Mouse (Mus musculus) midbrain, postnatal 0 days (tissue): ENCODE data around the gene Fbxo24. TPM values are rescaled to one million over a fixed set of nuclear protein-coding genes. Genes with fewer than 3 reads are reported as not detected.
A peak's percentile ranks its signal among the peaks of the same experiment; 100 is the strongest.

ENCODE experiments used
- ATAC-seq: fragments of 200-750 bp; cut with Nextera tagmentation; 2 replicates; pipeline ENCODE4 v1.8.0; 2017; ENCODE audit warnings: moderate number of reproducible peaks, mild to moderate bottlenecking, moderate TSS enrichment, moderate library complexity; ENCODE audit not compliant: low FRiP score
- DNase-seq: peaks from one replicate; pipeline ENCODE4 v3.0.0-alpha.2; 2015; ENCODE audit warnings: low spot score
- H3K27ac ChIP-seq: fragments of 300-500 bp; sonication (generic); 2 replicates; pipeline ENCODE4 v1.5.1; 2014; ENCODE audit warnings: low read depth, mild to moderate bottlenecking, low read length, mixed read lengths
- H3K27me3 ChIP-seq: fragments of 300-500 bp; sonication (generic); 2 replicates; pipeline ENCODE4 v1.6.1; 2014; ENCODE audit warnings: low read length, control low read depth, mixed read lengths; ENCODE audit not compliant: insufficient read depth
- H3K36me3 ChIP-seq: fragments of 300-500 bp; sonication (generic); 2 replicates; pipeline ENCODE4 v1.6.1; 2014; ENCODE audit warnings: low read length, control low read depth, mixed read lengths; ENCODE audit not compliant: insufficient read depth
- H3K4me1 ChIP-seq: fragments of 300-500 bp; sonication (generic); 2 replicates; pipeline ENCODE4 v1.6.1; 2014; ENCODE audit warnings: mild to moderate bottlenecking, control low read depth, antibody characterized with exemption, low read length, mixed read lengths; ENCODE audit not compliant: insufficient read depth
- H3K4me2 ChIP-seq: fragments of 300-500 bp; sonication (generic); 2 replicates; pipeline ENCODE4 v1.6.1; 2014; ENCODE audit warnings: low read depth, mild to moderate bottlenecking, low read length, mixed read lengths; ENCODE audit not compliant: poor library complexity, severe bottlenecking
- H3K4me3 ChIP-seq: fragments of 300-500 bp; sonication (generic); 2 replicates; pipeline ENCODE4 v1.5.1; 2014; ENCODE audit warnings: low read depth, mild to moderate bottlenecking, low read length, moderate library complexity
- H3K9ac ChIP-seq: fragments of 300-500 bp; sonication (generic); replicated peaks from 2 replicates; pipeline ENCODE4 v1.6.1; 2014; ENCODE audit warnings: mild to moderate bottlenecking, low read length, moderate library complexity, mixed read lengths; ENCODE audit not compliant: poor library complexity, severe bottlenecking
- H3K9me3 ChIP-seq: fragments of 300-500 bp; sonication (generic); 2 replicates; pipeline ENCODE4 v1.6.1; 2016; ENCODE audit warnings: low read length, control low read depth
- CTCF ChIP-seq: IDR thresholded peaks from 2 replicates; pipeline ENCODE4 v1.5.1; 2016; ENCODE audit warnings: antibody characterized with exemption, mild to moderate bottlenecking
- WGBS: fragments of 180-500 bp; shearing (Covaris S2); extraction: QIAGEN DNeasy Blood & Tissue Kit; methylation state at CpG from one replicate; pipeline ENCODE4 v1.1.7; 2014; 5-methylcytosine and 5-hydroxymethylcytosine counted together
- polyA plus RNA-seq: library from polyadenylated mRNA; unstranded; fragments of >200 nt; fragmentation: Nextera tagmentation; extraction: Ambion mirVana; gene quantifications from 2 replicates; pipeline ENCODE4 v1.2.1, GENCODE M21; 2015
- total RNA-seq: library from RNA; depleted of rRNA; stranded (reverse); fragments of >200 nt; gene quantifications from 2 replicates; pipeline ENCODE4 v1.2.3, GENCODE M21; 2014

The Fbxo24 gene
- total and polyA plus RNA-seq, 2 experiments from 2014 or later = 0.09 TPM; not detected in 1

GRCm38 (mm10) chr5:137608654-137609190 is 20.1 kb downstream of the Fbxo24 start:
- ATAC-seq = no peak
- WGBS = 24% methylated on average over 21 of the region's 23 CpGs

GRCm38 (mm10) chr5:137607860-137608653 is 20.7 kb downstream of the Fbxo24 start:
- peak overlapping the region; percentile 30 for H3K4me2 ChIP-seq
- H3K36me3 ChIP-seq = no peaks in the 10 kb centered on the region
- peaks cover 8% of the 10 kb centered on the region for H3K27me3 ChIP-seq
- H3K4me3 ChIP-seq = peak overlapping the region; percentile 15; the same call in 1 of the 2 replicates
- no peak for DNase-seq
- ATAC-seq = no peak
- no peak overlapping the region for H3K27ac ChIP-seq
- 0 out of 2 replicates have a peak overlapping the region, but pooled peaks have one; percentile 29 for H3K9ac ChIP-seq
- no peak for TF ChIP-seq CTCF
- H3K9me3 ChIP-seq = no peaks in the 10 kb centered on the region
- WGBS = 18% methylated on average over 26 of the region's 26 CpGs
- no peaks in the 10 kb centered on the region; the same call in 1 of the 2 replicates for H3K4me1 ChIP-seq

More at GRCm38 (mm10) chr5:137608654-137609190, 20.1 kb downstream of the Fbxo24 start:
- Histone ChIP-seq H3K9ac (0 out of 2 replicates have a peak overlapping the region, but pooled peaks have one; percentile 29), H3K36me3 (no peaks in the 10 kb centered on the region), H3K4me3 (peak overlapping the region; percentile 15; the same call in 1 of the 2 replicates), H3K9me3 (no peaks in the 10 kb centered on the region), H3K4me1 (no peaks in the 10 kb centered on the region; the same call in 1 of the 2 replicates), H3K27me3 (peaks cover 8% of the 10 kb centered on the region), H3K4me2 (peak overlapping the region; percentile 30), H3K27ac (no peak overlapping the region)
- no peak for DNase-seq
- no peak for TF ChIP-seq CTCF

GRCm38 (mm10) chr5:137601365-137601729 is 27.5 kb downstream of the Fbxo24 start:
- Histone ChIP-seq H3K4me3 (peak overlapping the region; percentile 81), H3K4me1 (peaks cover 10% of the 10 kb centered on the region; the same call in 1 of the 2 replicates), H3K4me2 (peak overlapping the region; percentile 61), H3K9me3 (no peaks in the 10 kb centered on the region), H3K27ac (0 out of 2 replicates have a peak overlapping the region, but pooled peaks have one; percentile 72), H3K27me3 (no peaks in the 10 kb centered on the region), H3K36me3 (0 out of 2 replicates have a peak, but pooled peaks cover 3% of the 10 kb centered on the region), H3K9ac (0 out of 2 replicates have a peak overlapping the region, but pooled peaks have one; percentile 19)
- WGBS = 0% methylated on average over 22 of the region's 22 CpGs
- DNase-seq (no peak), ATAC-seq (no peak)
- TF ChIP-seq CTCF = no peak

GRCm38 (mm10) chr5:137600619-137601364 is 28.0 kb downstream of the Fbxo24 start, which contains the start of gene Mospd3:
Gene Mospd3, minus strand, starts transcription at chr5:137601058.
- peak; percentile 95 for ATAC-seq
- H3K36me3 ChIP-seq = 0 out of 2 replicates have a peak, but pooled peaks cover 3% of the 10 kb centered on the region
- H3K9ac ChIP-seq = peak within 1 kb of the TSS; percentile 85
- H3K27me3 ChIP-seq = no peaks in the 10 kb centered on the region
- peak; percentile 99 for DNase-seq
- peak; percentile 23 for TF ChIP-seq CTCF
- H3K4me2 ChIP-seq = peak within 1 kb of the TSS; percentile 96
- H3K4me3 ChIP-seq = peak within 1 kb of the TSS; percentile 81
- H3K27ac ChIP-seq = peak within 1 kb of the TSS; percentile 72
- no peaks in the 10 kb centered on the region for H3K9me3 ChIP-seq
- WGBS = under 1% methylated on average over 41 of the region's 41 CpGs
- peaks cover 10% of the 10 kb centered on the region; the same call in 1 of the 2 replicates for H3K4me1 ChIP-seq

- TF ChIP-seq CTCF = no peak
- DNase-seq = no peak
- H3K27ac ChIP-seq = peak overlapping the region; percentile 72
Observed at GRCm38 (mm10) chr5:137600281-137600618, 28.6 kb downstream of the Fbxo24 start.

More at GRCm38 (mm10) chr5:137600281-137600618, 28.6 kb downstream of the Fbxo24 start:
- peak overlapping the region; percentile 96 for H3K4me2 ChIP-seq
- no peaks in the 10 kb centered on the region for H3K9me3 ChIP-seq
- 0 out of 2 replicates have a peak, but pooled peaks cover 3% of the 10 kb centered on the region for H3K36me3 ChIP-seq
- peak overlapping the region; percentile 85 for H3K9ac ChIP-seq
- H3K27me3 ChIP-seq = no peaks in the 10 kb centered on the region
- H3K4me1 ChIP-seq = peaks cover 10% of the 10 kb centered on the region; the same call in 1 of the 2 replicates
- 1% methylated on average over 19 of the region's 19 CpGs for WGBS
- peak overlapping the region; percentile 81 for H3K4me3 ChIP-seq
- ATAC-seq = peak; percentile 36
